Mouse (Mus musculus): ENCODE data around the gene Tnp2.

Gene Tnp2

GRCm38 (mm10) chr16:10788271-10788670 lies at the start of gene Tnp2:
TSS of gene Tnp2 (minus strand) at chr16:10788660.
- peaks cover 54% of the 10 kb centered on the region for H3K27me3 ChIP-seq (ENCODE audit: insufficient read depth, low read length)
- H3K9me3 ChIP-seq (ENCODE audit: low read length) = no peaks in the 10 kb centered on the region
- H3K4me1 ChIP-seq (replicated peaks; ENCODE audit: low read depth, low read length) = peaks cover 43% of the 10 kb centered on the region
- TF ChIP-seq NANOG (IDR thresholded peaks at IDR 0.05; ENCODE audit: borderline replicate concordance, low read length) = no peak
- no peak for TF ChIP-seq POU5F1 (IDR thresholded peaks at IDR 0.05; ENCODE audit: borderline replicate concordance, low read length)
- TF ChIP-seq CTCF (conservative IDR thresholded peaks at IDR 0.05; ENCODE audit: low read length) = no peak
- H3K36me3 ChIP-seq (ENCODE audit: insufficient read depth, low read length) = no peaks in the 10 kb centered on the region
- H3K4me3 ChIP-seq (replicated peaks; ENCODE audit: low read length) = peak within 1 kb of the TSS; percentile 65

- Histone ChIP-seq H3K4me1 (replicated peaks; ENCODE audit: low read depth, low read length) (peaks cover 58% of the 10 kb centered on the region), H3K9me3 (ENCODE audit: low read length) (no peaks in the 10 kb centered on the region), H3K27me3 (ENCODE audit: insufficient read depth, low read length) (no peaks in the 10 kb centered on the region), H3K36me3 (ENCODE audit: insufficient read depth, low read length) (peaks cover 34% of the 10 kb centered on the region), H3K4me3 (replicated peaks; ENCODE audit: low read length) (no peak overlapping the region)
- TF ChIP-seq NANOG (IDR thresholded peaks at IDR 0.05; ENCODE audit: borderline replicate concordance, low read length) = no peak
- no peak for TF ChIP-seq POU5F1 (IDR thresholded peaks at IDR 0.05; ENCODE audit: borderline replicate concordance, low read length)
- no peak for TF ChIP-seq CTCF (conservative IDR thresholded peaks at IDR 0.05; ENCODE audit: low read length)
Observed at GRCm38 (mm10) chr16:10837903-10838302, 49.4 kb upstream of the Tnp2 start.

- TF ChIP-seq NANOG (IDR thresholded peaks at IDR 0.05; ENCODE audit: borderline replicate concordance, low read length) (no peak), CTCF (conservative IDR thresholded peaks at IDR 0.05; ENCODE audit: low read length) (no peak), POU5F1 (IDR thresholded peaks at IDR 0.05; ENCODE audit: borderline replicate concordance, low read length) (no peak)
- Histone ChIP-seq H3K9me3 (ENCODE audit: low read length) (no peaks in the 10 kb centered on the region), H3K27me3 (ENCODE audit: insufficient read depth, low read length) (no peaks in the 10 kb centered on the region), H3K4me1 (replicated peaks; ENCODE audit: low read depth, low read length) (peaks cover 60% of the 10 kb centered on the region), H3K36me3 (ENCODE audit: insufficient read depth, low read length) (peaks cover 34% of the 10 kb centered on the region), H3K4me3 (replicated peaks; ENCODE audit: low read length) (no peak overlapping the region)
Observed at GRCm38 (mm10) chr16:10837250-10837649, 48.8 kb upstream of the Tnp2 start.

GRCm38 (mm10) chr16:10836388-10836787 lies 47.9 kb upstream of the Tnp2 start:
- H3K4me3 ChIP-seq (replicated peaks; ENCODE audit: low read length) = no peak overlapping the region
- H3K36me3 ChIP-seq (ENCODE audit: insufficient read depth, low read length) = peaks cover 34% of the 10 kb centered on the region
- H3K9me3 ChIP-seq (ENCODE audit: low read length) = no peaks in the 10 kb centered on the region
- no peak for TF ChIP-seq CTCF (conservative IDR thresholded peaks at IDR 0.05; ENCODE audit: low read length)
- no peak for TF ChIP-seq POU5F1 (IDR thresholded peaks at IDR 0.05; ENCODE audit: borderline replicate concordance, low read length)
- TF ChIP-seq NANOG (IDR thresholded peaks at IDR 0.05; ENCODE audit: borderline replicate concordance, low read length) = no peak
- H3K4me1 ChIP-seq (replicated peaks; ENCODE audit: low read depth, low read length) = peaks cover 59% of the 10 kb centered on the region
- no peaks in the 10 kb centered on the region for H3K27me3 ChIP-seq (ENCODE audit: insufficient read depth, low read length)

GRCm38 (mm10) chr16:10834911-10835587 lies 46.6 kb upstream of the Tnp2 start, which contains the start of gene Rmi2:
TSS of gene Rmi2 (plus strand) at chr16:10835059.
- Histone ChIP-seq H3K27me3 (ENCODE audit: insufficient read depth, low read length) (0 out of 2 replicates have a peak, but pooled peaks cover 2% of the 10 kb centered on the region), H3K9me3 (ENCODE audit: low read length) (no peaks in the 10 kb centered on the region), H3K36me3 (ENCODE audit: insufficient read depth, low read length) (peaks cover 29% of the 10 kb centered on the region), H3K4me1 (replicated peaks; ENCODE audit: low read depth, low read length) (peaks cover 52% of the 10 kb centered on the region), H3K4me3 (replicated peaks; ENCODE audit: low read length) (peak within 1 kb of the TSS; percentile 88)
- no peak for TF ChIP-seq NANOG (IDR thresholded peaks at IDR 0.05; ENCODE audit: borderline replicate concordance, low read length)
- no peak for TF ChIP-seq POU5F1 (IDR thresholded peaks at IDR 0.05; ENCODE audit: borderline replicate concordance, low read length)
- TF ChIP-seq CTCF (conservative IDR thresholded peaks at IDR 0.05; ENCODE audit: low read length) = no peak

GRCm38 (mm10) chr16:10834542-10834910 lies 46.1 kb upstream of the Tnp2 start:
- H3K36me3 ChIP-seq (ENCODE audit: insufficient read depth, low read length) = peaks cover 24% of the 10 kb centered on the region
- H3K4me1 ChIP-seq (replicated peaks; ENCODE audit: low read depth, low read length) = peaks cover 47% of the 10 kb centered on the region
- peak overlapping the region; percentile 88 for H3K4me3 ChIP-seq (replicated peaks; ENCODE audit: low read length)
- H3K27me3 ChIP-seq (ENCODE audit: insufficient read depth, low read length) = 0 out of 2 replicates have a peak, but pooled peaks cover 2% of the 10 kb centered on the region
- H3K9me3 ChIP-seq (ENCODE audit: low read length) = no peaks in the 10 kb centered on the region
- TF ChIP-seq NANOG (IDR thresholded peaks at IDR 0.05; ENCODE audit: borderline replicate concordance, low read length) (no peak), POU5F1 (IDR thresholded peaks at IDR 0.05; ENCODE audit: borderline replicate concordance, low read length) (no peak), CTCF (conservative IDR thresholded peaks at IDR 0.05; ENCODE audit: low read length) (no peak)

- H3K4me1 ChIP-seq (replicated peaks; ENCODE audit: low read depth, low read length) = peaks cover 12% of the 10 kb centered on the region
- H3K36me3 ChIP-seq (ENCODE audit: insufficient read depth, low read length) = no peaks in the 10 kb centered on the region
- H3K27me3 ChIP-seq (ENCODE audit: insufficient read depth, low read length) = peaks cover 11% of the 10 kb centered on the region; the same call in 1 of the 2 replicates
- TF ChIP-seq POU5F1 (IDR thresholded peaks at IDR 0.05; ENCODE audit: borderline replicate concordance, low read length) (no peak), NANOG (IDR thresholded peaks at IDR 0.05; ENCODE audit: borderline replicate concordance, low read length) (no peak), CTCF (conservative IDR thresholded peaks at IDR 0.05; ENCODE audit: low read length) (no peak)
- peaks cover 2% of the 10 kb centered on the region for H3K9me3 ChIP-seq (ENCODE audit: low read length)
- no peak overlapping the region for H3K4me3 ChIP-seq (replicated peaks; ENCODE audit: low read length)
Observed at GRCm38 (mm10) chr16:10828461-10828805, 40.0 kb upstream of the Tnp2 start.

- TF ChIP-seq NANOG (IDR thresholded peaks at IDR 0.05; ENCODE audit: borderline replicate concordance, low read length) = no peak
- TF ChIP-seq POU5F1 (IDR thresholded peaks at IDR 0.05; ENCODE audit: borderline replicate concordance, low read length) = no peak
- no peak for TF ChIP-seq CTCF (conservative IDR thresholded peaks at IDR 0.05; ENCODE audit: low read length)
- Histone ChIP-seq H3K4me3 (replicated peaks; ENCODE audit: low read length) (no peak overlapping the region), H3K36me3 (ENCODE audit: insufficient read depth, low read length) (no peaks in the 10 kb centered on the region), H3K4me1 (replicated peaks; ENCODE audit: low read depth, low read length) (peaks cover 8% of the 10 kb centered on the region), H3K9me3 (ENCODE audit: low read length) (peaks cover 5% of the 10 kb centered on the region), H3K27me3 (ENCODE audit: insufficient read depth, low read length) (peaks cover 11% of the 10 kb centered on the region; the same call in 1 of the 2 replicates)
Observed at GRCm38 (mm10) chr16:10827766-10828460, 39.5 kb upstream of the Tnp2 start.
